Mouse (Mus musculus) heart, embryonic 12.5 days (tissue): ENCODE data around the gene Pfdn6. TPM values are rescaled to one million over a fixed set of nuclear protein-coding genes. Genes with fewer than 3 reads are reported as not detected.
A peak's percentile ranks its signal among the peaks of the same experiment; 100 is the strongest.
"Not testable (repeated sequence)": the region's sequence is repeated elsewhere in the genome, so short reads cannot be mapped to it uniquely, and the experiment has no call there.

Experiments
- ATAC-seq: fragments of 200-750 bp; cut with Nextera tagmentation; 2 replicates; pipeline ENCODE4 v1.8.0; 2017; ENCODE audit warnings: moderate TSS enrichment, moderate library complexity; ENCODE audit not compliant: insufficient number of reproducible peaks, low FRiP score
- H3K27ac ChIP-seq: fragments of 300-500 bp; sonication (generic); 2 replicates; pipeline ENCODE4 v1.5.1; 2016; ENCODE audit warnings: mild to moderate bottlenecking, moderate library complexity; ENCODE audit not compliant: poor library complexity, severe bottlenecking
- H3K27me3 ChIP-seq: fragments of 300-500 bp; sonication (generic); replicated peaks from 2 replicates; pipeline ENCODE4 v1.6.1; 2016; ENCODE audit warnings: mild to moderate bottlenecking, moderate library complexity
- H3K36me3 ChIP-seq: fragments of 300-500 bp; sonication (generic); 2 replicates; pipeline ENCODE4 v1.6.1; 2016; ENCODE audit warnings: mild to moderate bottlenecking, moderate library complexity
- H3K4me1 ChIP-seq: fragments of 300-500 bp; sonication (generic); replicated peaks from 2 replicates; pipeline ENCODE4 v1.6.1; 2016; ENCODE audit warnings: mild to moderate bottlenecking
- H3K4me2 ChIP-seq: fragments of 300-500 bp; sonication (generic); 2 replicates; pipeline ENCODE4 v1.6.1; 2016; ENCODE audit warnings: mild to moderate bottlenecking, moderate library complexity
- H3K4me3 ChIP-seq: fragments of 300-500 bp; sonication (generic); 2 replicates; pipeline ENCODE4 v1.5.1; 2016; ENCODE audit warnings: mild to moderate bottlenecking
- H3K9ac ChIP-seq: fragments of 300-500 bp; sonication (generic); 2 replicates; pipeline ENCODE4 v1.6.1; 2016; ENCODE audit warnings: mild to moderate bottlenecking, moderate library complexity
- H3K9me3 ChIP-seq: fragments of 300-500 bp; sonication (generic); replicated peaks from 2 replicates; pipeline ENCODE4 v1.6.1; 2016; ENCODE audit warnings: mild to moderate bottlenecking, moderate library complexity
- WGBS: fragments of 180-500 bp; shearing (Covaris S2); methylation state at CpG from one replicate; pipeline ENCODE4 v1.1.7; 2016; 5-methylcytosine and 5-hydroxymethylcytosine counted together
- polyA plus RNA-seq: library from polyadenylated mRNA; unstranded; fragments of >200 nt; fragmentation: Nextera tagmentation; extraction: Ambion mirVana; gene quantifications from 2 replicates; pipeline ENCODE4 v1.2.1, GENCODE M21; 2016

Gene Pfdn6
- polyA plus RNA-seq, 1 experiment from 2014 or later, result 127 TPM

- Histone ChIP-seq H3K27ac (0 out of 2 replicates have a peak overlapping the region, but pooled peaks have one; percentile 66), H3K4me3 (no peak overlapping the region), H3K4me2 (no peak overlapping the region), H3K9me3 (no peaks in the 10 kb centered on the region), H3K9ac (no peak overlapping the region), H3K27me3 (no peaks in the 10 kb centered on the region), H3K36me3 (no peaks in the 10 kb centered on the region), H3K4me1 (peaks cover 7% of the 10 kb centered on the region; the same call in 1 of the 2 replicates)
- 56% methylated on average over 4 of the region's 4 CpGs for WGBS
- ATAC-seq, result no peak
These were observed 38.1 kb downstream of the Pfdn6 start for GRCm38 (mm10) chr17:33902079-33902478.

- Histone ChIP-seq H3K36me3 (no peaks in the 10 kb centered on the region), H3K9ac (no peak overlapping the region), H3K9me3 (no peaks in the 10 kb centered on the region), H3K4me1 (peaks cover 7% of the 10 kb centered on the region; the same call in 1 of the 2 replicates), H3K27ac (no peak overlapping the region), H3K4me2 (no peak overlapping the region), H3K4me3 (no peak overlapping the region), H3K27me3 (no peaks in the 10 kb centered on the region)
- WGBS, result 55% methylated on average over 4 of the region's 4 CpGs
- 0 out of 2 replicates have a peak, but pooled peaks have one; percentile 38 for ATAC-seq
These were observed 38.5 kb downstream of the Pfdn6 start for GRCm38 (mm10) chr17:33901653-33902052.

GRCm38 (mm10) chr17:33900989-33901314 is 39.2 kb downstream of the Pfdn6 start:
- WGBS, result 70% methylated on average over 4 of the region's 4 CpGs
- Histone ChIP-seq H3K36me3 (no peaks in the 10 kb centered on the region), H3K9ac (no peak overlapping the region), H3K27ac (no peak overlapping the region), H3K4me2 (no peak overlapping the region), H3K4me1 (peaks cover 7% of the 10 kb centered on the region; the same call in 1 of the 2 replicates), H3K4me3 (no peak overlapping the region), H3K27me3 (no peaks in the 10 kb centered on the region), H3K9me3 (no peaks in the 10 kb centered on the region)
- ATAC-seq, result no peak

GRCm38 (mm10) chr17:33900281-33900988 is 39.7 kb downstream of the Pfdn6 start:
- ATAC-seq, result no peak

GRCm38 (mm10) chr17:33899642-33900041 is 40.5 kb downstream of the Pfdn6 start:
- H3K9me3 ChIP-seq, result no peaks in the 10 kb centered on the region
- 73% methylated on average over 4 of the region's 4 CpGs for WGBS
- no peak overlapping the region for H3K4me2 ChIP-seq
- no peak overlapping the region for H3K9ac ChIP-seq
- no peaks in the 10 kb centered on the region for H3K27me3 ChIP-seq
- H3K4me3 ChIP-seq, result no peak overlapping the region
- peaks cover 7% of the 10 kb centered on the region; the same call in 1 of the 2 replicates for H3K4me1 ChIP-seq
- no peaks in the 10 kb centered on the region for H3K36me3 ChIP-seq
- H3K27ac ChIP-seq, result peak overlapping the region; percentile 40; the same call in 1 of the 2 replicates
- ATAC-seq, result peak; percentile 71; the same call in 1 of the 2 replicates

More at GRCm38 (mm10) chr17:33900281-33900988, 39.7 kb downstream of the Pfdn6 start:
- no peak overlapping the region for H3K27ac ChIP-seq
- no peaks in the 10 kb centered on the region for H3K27me3 ChIP-seq
- no peaks in the 10 kb centered on the region for H3K36me3 ChIP-seq
- H3K9ac ChIP-seq, result 0 out of 2 replicates have a peak overlapping the region, but pooled peaks have one; percentile 35
- no peak overlapping the region for H3K4me3 ChIP-seq
- H3K4me2 ChIP-seq, result no peak overlapping the region
- H3K4me1 ChIP-seq, result peaks cover 7% of the 10 kb centered on the region; the same call in 1 of the 2 replicates
- no peaks in the 10 kb centered on the region for H3K9me3 ChIP-seq
- WGBS, result 57% methylated on average over 7 of the region's 7 CpGs

GRCm38 (mm10) chr17:33898193-33898592 is 42.0 kb downstream of the Pfdn6 start:
- 81% methylated on average over 4 of the region's 4 CpGs for WGBS

GRCm38 (mm10) chr17:33897114-33897794 is 42.9 kb downstream of the Pfdn6 start:
- no peak overlapping the region for H3K9ac ChIP-seq
- H3K4me3 ChIP-seq, result no peak overlapping the region
- WGBS, result 41% methylated on average over 6 of the region's 6 CpGs
- no peak for ATAC-seq
- 0 out of 2 replicates have a peak, but pooled peaks cover 2% of the 10 kb centered on the region for H3K27me3 ChIP-seq
- H3K4me2 ChIP-seq, result no peak overlapping the region
- no peak overlapping the region for H3K27ac ChIP-seq
- H3K36me3 ChIP-seq, result no peaks in the 10 kb centered on the region
- H3K4me1 ChIP-seq, result peaks cover 7% of the 10 kb centered on the region; the same call in 1 of the 2 replicates
- no peaks in the 10 kb centered on the region for H3K9me3 ChIP-seq

More at GRCm38 (mm10) chr17:33898193-33898592, 42.0 kb downstream of the Pfdn6 start:
- H3K27ac ChIP-seq, H3K4me2 ChIP-seq, ATAC-seq, H3K27me3 ChIP-seq, H3K36me3 ChIP-seq, H3K9me3 ChIP-seq, H3K4me1 ChIP-seq, H3K4me3 ChIP-seq, H3K9ac ChIP-seq: not testable (repeated sequence)

- H3K4me2 ChIP-seq, H3K4me3 ChIP-seq, ATAC-seq, H3K27me3 ChIP-seq, H3K36me3 ChIP-seq, H3K9ac ChIP-seq, H3K9me3 ChIP-seq, H3K27ac ChIP-seq: not testable (repeated sequence)
- peaks cover 13% of the 10 kb centered on the region for H3K4me1 ChIP-seq
- WGBS, result 75% methylated on average over 4 of the region's 4 CpGs
These were observed 47.1 kb downstream of the Pfdn6 start for GRCm38 (mm10) chr17:33893011-33893410.

- no peak for ATAC-seq
- Histone ChIP-seq H3K4me3 (no peak overlapping the region), H3K4me2 (no peak overlapping the region), H3K36me3 (no peaks in the 10 kb centered on the region), H3K4me1 (peaks cover 19% of the 10 kb centered on the region), H3K27ac (no peak overlapping the region), H3K9me3 (no peaks in the 10 kb centered on the region), H3K9ac (no peak overlapping the region), H3K27me3 (0 out of 2 replicates have a peak, but pooled peaks cover 2% of the 10 kb centered on the region)
- 38% methylated on average over 7 of the region's 7 CpGs for WGBS
These were observed 47.7 kb downstream of the Pfdn6 start for GRCm38 (mm10) chr17:33892429-33892828.

- WGBS, result 68% methylated on average over 6 of the region's 6 CpGs
- not testable (repeated sequence) for ATAC-seq, H3K27ac ChIP-seq, H3K36me3 ChIP-seq, H3K9ac ChIP-seq, H3K27me3 ChIP-seq, H3K4me2 ChIP-seq, H3K9me3 ChIP-seq, H3K4me3 ChIP-seq
- peaks cover 20% of the 10 kb centered on the region for H3K4me1 ChIP-seq
These were observed 48.3 kb downstream of the Pfdn6 start for GRCm38 (mm10) chr17:33891892-33892291.

GRCm38 (mm10) chr17:33891357-33891756 is 48.8 kb downstream of the Pfdn6 start:
- no peak for ATAC-seq
- WGBS, result 57% methylated on average over 2 of the region's 2 CpGs

More at GRCm38 (mm10) chr17:33891357-33891756, 48.8 kb downstream of the Pfdn6 start:
- peaks cover 20% of the 10 kb centered on the region for H3K4me1 ChIP-seq
- H3K27ac ChIP-seq, result no peak overlapping the region
- H3K4me2 ChIP-seq, result no peak overlapping the region
- no peaks in the 10 kb centered on the region for H3K9me3 ChIP-seq
- H3K36me3 ChIP-seq, result peaks cover 7% of the 10 kb centered on the region
- no peak overlapping the region for H3K4me3 ChIP-seq
- H3K9ac ChIP-seq, result no peak overlapping the region
- H3K27me3 ChIP-seq, result 0 out of 2 replicates have a peak, but pooled peaks cover 2% of the 10 kb centered on the region
